Mouse (Mus musculus) ovary, postnatal 14 days (tissue): ENCODE data around the gene Olfr1289.

Experiments used
- DNase-seq: peaks from one replicate; pipeline ENCODE4 v3.0.0; 2022; ENCODE audit warnings: low spot score

Olfr1289 gene

GRCm38 (mm10) chr2:111480519-111480918 lies at the start of gene Olfr1289:
Gene Olfr1289 (plus strand): TSS chr2:111480819.
- DNase-seq, result no peak

GRCm38 (mm10) chr2:111448842-111449241 lies 31.8 kb upstream of the Olfr1289 start, which contains the start of gene Olfr1287:
Gene Olfr1287 (plus strand): TSS chr2:111449142.
- DNase-seq, result no peak

- DNase-seq, result no peak
These were observed 6.8 kb upstream of the Olfr1289 start, which contains the start of gene Olfr1288 for GRCm38 (mm10) chr2:111473801-111474200. Gene Olfr1288 (plus strand): TSS chr2:111474101.

- DNase-seq, result no peak
These were observed 13.1 kb downstream of the Olfr1289 start, which contains the start of gene Olfr1290 for GRCm38 (mm10) chr2:111493729-111494128. Gene Olfr1290 (minus strand): TSS chr2:111493829.

- no peak for DNase-seq
These were observed 16.3 kb downstream of the Olfr1289 start, which contains the start of gene Olfr1291-ps1 for GRCm38 (mm10) chr2:111496880-111497279. Gene Olfr1291-ps1 (plus strand): TSS chr2:111497180.

GRCm38 (mm10) chr2:111517451-111517850 lies 36.8 kb downstream of the Olfr1289 start:
- no peak for DNase-seq

DNA sequence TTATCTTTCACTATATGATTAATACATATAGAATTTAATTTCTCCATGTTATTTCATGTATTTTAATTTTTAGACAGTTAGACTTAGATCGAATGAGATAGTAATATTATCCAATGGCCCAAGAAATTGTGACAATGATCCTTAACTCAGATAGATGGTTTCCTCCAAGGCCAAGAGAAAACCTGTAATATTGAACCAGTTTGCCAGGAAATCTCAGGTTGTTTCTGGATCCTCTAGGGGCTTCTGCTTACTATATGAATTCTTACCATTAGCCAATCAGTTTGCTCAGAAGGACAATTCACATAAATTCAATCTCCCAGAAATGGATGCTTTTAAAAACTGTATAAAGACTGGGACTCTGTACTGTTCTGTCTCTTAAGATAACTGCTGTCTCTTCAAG lies 44.3 kb downstream of the Olfr1289 start, which contains the start of gene Olfr1293-ps:
Olfr1293-ps (plus strand) TSS at position 301 of the 400 bp plus-strand sequence.
- DNase-seq, result no peak
